ENCODE assay signal across 9 mouse cellular contexts in genomic region chr2:169008756-169009155, GRCm38 (mm10). TPM values are rescaled to one million over a fixed set of nuclear protein-coding genes. Genes with fewer than 3 reads are reported as not detected.
DNase-seq lines count a peak whose midpoint lies in the region; ATAC-seq lines count a peak whose summit lies in the region.
"Had no signal": no experiment of that assay in that cellular context is flagged by ENCODE, and none has a peak within 500 bp of the region (broad histone marks: within the 10 kb centered on the region; RNA-seq: fewer than 3 reads in every experiment).

No protein-coding gene starts in this region.

- peak; percentile 4 for DNase-seq in kidney, adult 18-20 months
- DNase-seq in kidney, adult 8-10 months: no peak
- DNase-seq in heart, postnatal 14 days: peak; percentile 7 to 10
- DNase-seq in thymus, postnatal 4 days: no peak
- no peak for DNase-seq in left cerebral cortex, postnatal 36 days (ENCODE audit: low spot score in 2 of 2)
- no peak for DNase-seq in adipocyte (ENCODE audit: low spot score)

- H3K27me3 ChIP-seq in megakaryocyte, embryonic 14.5 days (replicated peaks): peaks cover 8% of the 10 kb centered on the region

- peak; percentile 74 for ATAC-seq in common myeloid progenitor, adult 5-6 weeks (replicated peaks; ENCODE audit: low read depth, poor library complexity, severe bottlenecking)
- ATAC-seq: Patski had no signal

- peak overlapping the region; percentile 42 for H3K4me3 ChIP-seq in megakaryocyte, embryonic 14.5 days (replicated peaks)

- intact Hi-C loops in heart, postnatal 14 days (cut with DNase I): no loop called here
- intact Hi-C loops in left cerebral cortex, postnatal 36 days (cut with DNase I): no loop called here

- H3K4me1 ChIP-seq in megakaryocyte, embryonic 14.5 days: peaks cover 4% of the 10 kb centered on the region

- H3K9me3 ChIP-seq in megakaryocyte, embryonic 14.5 days: peaks cover 32% of the 10 kb centered on the region

- no peaks in the 10 kb centered on the region for H3K36me3 ChIP-seq in megakaryocyte, embryonic 14.5 days (replicated peaks; ENCODE audit: low read length)

RNA-seq across cellular contexts. Expression of gene Zfp64, which starts 53.4 kb away (rescaled TPM):
- 25.8 and 26.5 TPM in 2 replicates for total RNA-seq in common myeloid progenitor, adult 5-6 weeks (2017)
- 1 to 10 TPM; 8.7 to 8.9 TPM for total RNA-seq in heart, postnatal 14 days (2021)
- 32.8 and 46.8 TPM in 2 replicates for polyA plus RNA-seq in megakaryocyte, embryonic 14.5 days (2012; ENCODE audit: insufficient read depth, low replicate concordance)
- total RNA-seq in left cerebral cortex, postnatal 36 days (2021): 10 to 100 TPM; 15.9 to 17.9 TPM

Comparison
In these comparisons a context has a peak if more than half of its experiments do, and no peak if none do; other contexts are left out.
1. DNase-seq: peak in kidney, adult 18-20 months (single experiment) and heart, postnatal 14 days (2 of 2); none in kidney, adult 8-10 months (0 of 2), thymus, postnatal 4 days (single experiment), left cerebral cortex, postnatal 36 days (0 of 2) and adipocyte (single experiment).